Mouse (Mus musculus) heart, embryonic 15.5 days (tissue): ENCODE measurements around the gene Fbxo11. TPM values are rescaled to one million over a fixed set of nuclear protein-coding genes. Genes with fewer than 3 reads are reported as not detected.
A peak's percentile ranks its signal among the peaks of the same experiment; 100 is the strongest.
"Not testable (repeated sequence)": the region's sequence is repeated elsewhere in the genome, so short reads cannot be mapped to it uniquely, and the experiment has no call there.

ENCODE experiments used
- ATAC-seq: fragments of 200-750 bp; cut with Nextera tagmentation; replicated peaks from 2 replicates; pipeline ENCODE4 v1.8.0; 2017; ENCODE audit warnings: low read depth, moderate TSS enrichment; ENCODE audit not compliant: insufficient number of reproducible peaks, insufficient read depth, low FRiP score
- H3K27ac ChIP-seq: fragments of 300-500 bp; sonication (generic); 2 replicates; pipeline ENCODE4 v1.5.1; 2015; ENCODE audit warnings: mild to moderate bottlenecking, inconsistent platforms
- H3K27me3 ChIP-seq: fragments of 300-500 bp; sonication (generic); 2 replicates; pipeline ENCODE4 v1.6.1; 2015; ENCODE audit warnings: inconsistent platforms
- H3K36me3 ChIP-seq: fragments of 300-500 bp; sonication (generic); 2 replicates; pipeline ENCODE4 v1.6.1; 2015; ENCODE audit warnings: mild to moderate bottlenecking, inconsistent platforms
- H3K4me1 ChIP-seq: fragments of 300-500 bp; sonication (generic); replicated peaks from 2 replicates; pipeline ENCODE4 v1.6.1; 2015; ENCODE audit warnings: inconsistent platforms
- H3K4me2 ChIP-seq: fragments of 300-500 bp; sonication (generic); 2 replicates; pipeline ENCODE4 v1.6.1; 2015; ENCODE audit warnings: inconsistent platforms, mild to moderate bottlenecking, moderate library complexity
- H3K4me3 ChIP-seq: fragments of 300-500 bp; sonication (generic); 2 replicates; pipeline ENCODE4 v1.5.1; 2015; ENCODE audit warnings: mild to moderate bottlenecking, inconsistent platforms
- H3K9ac ChIP-seq: fragments of 300-500 bp; sonication (generic); 2 replicates; pipeline ENCODE4 v1.6.1; 2015; ENCODE audit warnings: mild to moderate bottlenecking, inconsistent platforms
- H3K9me3 ChIP-seq: fragments of 300-500 bp; sonication (generic); replicated peaks from 2 replicates; pipeline ENCODE4 v1.6.1; 2016; ENCODE audit warnings: inconsistent platforms
- WGBS: fragments of 180-500 bp; shearing (Covaris S2); methylation state at CpG from one replicate; pipeline ENCODE4 v1.1.7; 2015; ENCODE audit warnings: mixed read lengths; 5-methylcytosine and 5-hydroxymethylcytosine counted together
- polyA plus RNA-seq: library from polyadenylated mRNA; unstranded; fragments of >200 nt; fragmentation: Nextera tagmentation; extraction: Ambion mirVana; gene quantifications from 2 replicates; pipeline ENCODE4 v1.2.1, GENCODE M21; 2015

Gene Fbxo11
- polyA plus RNA-seq, 1 experiment from 2014 or later = 11.3 TPM

DNA sequence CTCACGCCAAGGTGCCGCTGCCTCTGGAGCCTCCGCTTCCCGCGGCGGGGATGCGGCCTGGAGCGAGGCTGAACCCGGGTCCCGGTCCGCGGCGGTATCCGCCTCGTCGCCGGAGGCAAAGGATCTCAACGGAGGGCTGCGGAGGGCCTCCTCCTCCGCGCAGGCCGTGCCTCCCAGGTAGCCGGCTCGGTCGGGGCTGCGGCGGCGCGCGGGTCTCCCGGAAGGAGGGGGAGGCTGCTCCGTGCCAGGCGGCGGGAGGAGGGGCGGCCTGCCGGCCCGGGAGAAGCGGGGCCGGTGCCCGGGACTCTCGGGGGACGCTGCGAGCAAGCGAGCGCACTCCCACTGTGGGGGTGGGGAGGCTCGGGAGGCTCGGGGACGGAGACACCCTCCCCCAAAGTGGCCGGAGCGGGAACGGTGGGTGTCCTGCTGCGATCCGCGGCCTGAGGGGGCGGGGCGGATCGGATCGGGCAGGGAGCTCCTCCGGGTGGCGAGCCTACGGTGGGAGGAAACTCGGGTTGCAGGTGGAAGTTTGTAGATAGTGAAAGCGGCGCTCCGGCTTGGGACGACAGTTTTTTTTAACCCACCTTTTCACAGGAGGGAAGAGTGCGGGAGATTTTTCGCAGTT, 89.8 kb downstream of the Fbxo11 start:
- WGBS = under 1% methylated on average over 64 of the region's 68 CpGs
- peaks cover 3% of the 10 kb centered on the region; the same call in 1 of the 2 replicates for H3K36me3 ChIP-seq
- ATAC-seq = peak; percentile 54

GRCm38 (mm10) chr17:87974629-87975228, 90.4 kb downstream of the Fbxo11 start, which contains the start of gene Msh6:
Gene Msh6 (plus strand): TSS chr17:87975062.
- Histone ChIP-seq H3K27me3 (no peaks in the 10 kb centered on the region), H3K27ac (peak within 1 kb of the TSS; percentile 90), H3K9me3 (no peaks in the 10 kb centered on the region), H3K36me3 (no peaks in the 10 kb centered on the region; the same call in 1 of the 2 replicates), H3K9ac (peak within 1 kb of the TSS; percentile 78), H3K4me1 (peaks cover 15% of the 10 kb centered on the region), H3K4me2 (peak within 1 kb of the TSS; percentile 67), H3K4me3 (peak within 1 kb of the TSS; percentile 88)
- under 1% methylated on average over 63 of the region's 63 CpGs for WGBS
- peak; percentile 97 for ATAC-seq

More for the DNA sequence above, 89.8 kb downstream of the Fbxo11 start:
- peak overlapping the region; percentile 78 for H3K9ac ChIP-seq
- peaks cover 15% of the 10 kb centered on the region for H3K4me1 ChIP-seq
- no peaks in the 10 kb centered on the region for H3K9me3 ChIP-seq
- H3K4me2 ChIP-seq = peak overlapping the region; percentile 67
- H3K27me3 ChIP-seq = no peaks in the 10 kb centered on the region
- H3K4me3 ChIP-seq = peak overlapping the region; percentile 88
- H3K27ac ChIP-seq = peak overlapping the region; percentile 90

- 70% methylated on average over 10 of the region's 10 CpGs for WGBS
- Histone ChIP-seq H3K4me1 (peaks cover 15% of the 10 kb centered on the region), H3K9ac (no peak overlapping the region), H3K36me3 (no peaks in the 10 kb centered on the region; the same call in 1 of the 2 replicates), H3K4me3 (peak overlapping the region; percentile 88; the same call in 1 of the 2 replicates), H3K27me3 (no peaks in the 10 kb centered on the region), H3K27ac (no peak overlapping the region), H3K4me2 (peak overlapping the region; percentile 67), H3K9me3 (no peaks in the 10 kb centered on the region)
- ATAC-seq = no peak
These were observed 91.6 kb downstream of the Fbxo11 start for GRCm38 (mm10) chr17:87973261-87974167.

- Histone ChIP-seq H3K4me2 (no peak overlapping the region), H3K9ac (no peak overlapping the region), H3K4me1 (peaks cover 15% of the 10 kb centered on the region), H3K4me3 (no peak overlapping the region), H3K9me3 (no peaks in the 10 kb centered on the region), H3K36me3 (no peaks in the 10 kb centered on the region; the same call in 1 of the 2 replicates), H3K27me3 (no peaks in the 10 kb centered on the region), H3K27ac (no peak overlapping the region)
- 62% methylated on average over 5 of the region's 5 CpGs for WGBS
- no peak for ATAC-seq
These were observed 92.2 kb downstream of the Fbxo11 start for GRCm38 (mm10) chr17:87972856-87973255.

- H3K36me3 ChIP-seq, ATAC-seq, H3K9ac ChIP-seq, H3K4me3 ChIP-seq, H3K9me3 ChIP-seq, H3K4me2 ChIP-seq, H3K27me3 ChIP-seq, H3K27ac ChIP-seq: not testable (repeated sequence)
- peaks cover 15% of the 10 kb centered on the region for H3K4me1 ChIP-seq
- WGBS = 78% methylated on average over 15 of the region's 15 CpGs
These were observed 93.1 kb downstream of the Fbxo11 start for GRCm38 (mm10) chr17:87971696-87972591.

DNA sequence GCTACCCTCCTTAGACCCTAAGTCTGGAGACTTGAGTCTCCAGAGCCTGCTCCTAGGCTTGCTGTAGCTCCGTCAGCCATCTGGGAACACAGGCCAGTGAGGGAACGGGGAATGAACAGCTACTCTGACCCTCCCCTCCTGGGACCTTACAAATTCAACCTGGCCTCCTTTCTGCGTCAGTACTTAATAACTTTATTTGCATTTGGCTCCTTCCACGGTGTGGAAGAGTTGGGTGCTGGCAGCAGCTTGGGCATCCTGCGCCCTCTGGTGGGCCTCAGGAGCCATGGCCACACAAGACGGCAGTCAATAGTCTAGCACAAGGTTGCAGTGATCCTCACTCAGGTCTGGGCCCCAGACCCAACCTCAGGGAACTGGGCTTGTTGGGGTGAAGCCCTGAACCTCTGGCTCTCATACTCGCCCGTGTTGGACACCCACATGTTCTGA, 96.6 kb downstream of the Fbxo11 start:
- peak; percentile 76 for ATAC-seq
- WGBS = 33% methylated on average over 6 of the region's 8 CpGs

GRCm38 (mm10) chr17:87963081-87964075, 101.7 kb downstream of the Fbxo11 start:
- H3K4me2 ChIP-seq = no peak overlapping the region
- H3K36me3 ChIP-seq = no peaks in the 10 kb centered on the region
- no peak overlapping the region for H3K4me3 ChIP-seq
- no peaks in the 10 kb centered on the region for H3K9me3 ChIP-seq
- no peak overlapping the region for H3K9ac ChIP-seq
- WGBS = 80% methylated on average over 14 of the region's 14 CpGs
- H3K27ac ChIP-seq = no peak overlapping the region
- H3K4me1 ChIP-seq = no peaks in the 10 kb centered on the region
- H3K27me3 ChIP-seq = no peaks in the 10 kb centered on the region
- ATAC-seq = no peak

More for the DNA sequence above, 96.6 kb downstream of the Fbxo11 start:
- H3K9me3 ChIP-seq, H3K4me2 ChIP-seq, H3K27ac ChIP-seq, H3K27me3 ChIP-seq, H3K4me1 ChIP-seq, H3K36me3 ChIP-seq, H3K4me3 ChIP-seq, H3K9ac ChIP-seq: not testable (repeated sequence)

DNA sequence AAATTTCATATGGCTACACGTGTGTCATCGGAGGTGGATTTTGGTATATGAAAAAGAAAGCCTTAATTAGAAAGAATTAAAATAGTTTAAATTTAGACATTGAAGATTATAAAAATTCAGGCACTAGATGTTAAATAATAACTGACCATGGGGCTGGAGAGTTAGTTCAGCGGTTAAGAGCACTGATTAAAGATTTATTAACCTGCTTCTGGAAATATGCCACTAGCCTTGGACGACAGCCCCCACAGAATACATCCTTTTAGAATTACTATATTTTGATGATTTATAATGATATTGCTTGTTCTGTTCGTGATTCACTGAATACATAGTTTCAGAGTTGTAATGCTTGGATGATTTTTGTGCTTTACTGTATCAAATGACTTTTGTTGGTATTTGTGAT, 105.2 kb downstream of the Fbxo11 start:
- H3K9ac ChIP-seq, H3K27me3 ChIP-seq, H3K9me3 ChIP-seq, ATAC-seq, H3K4me1 ChIP-seq, H3K27ac ChIP-seq, H3K36me3 ChIP-seq, H3K4me3 ChIP-seq, H3K4me2 ChIP-seq: not testable (repeated sequence)
- WGBS = 90% methylated on average over 5 of the region's 5 CpGs

DNA sequence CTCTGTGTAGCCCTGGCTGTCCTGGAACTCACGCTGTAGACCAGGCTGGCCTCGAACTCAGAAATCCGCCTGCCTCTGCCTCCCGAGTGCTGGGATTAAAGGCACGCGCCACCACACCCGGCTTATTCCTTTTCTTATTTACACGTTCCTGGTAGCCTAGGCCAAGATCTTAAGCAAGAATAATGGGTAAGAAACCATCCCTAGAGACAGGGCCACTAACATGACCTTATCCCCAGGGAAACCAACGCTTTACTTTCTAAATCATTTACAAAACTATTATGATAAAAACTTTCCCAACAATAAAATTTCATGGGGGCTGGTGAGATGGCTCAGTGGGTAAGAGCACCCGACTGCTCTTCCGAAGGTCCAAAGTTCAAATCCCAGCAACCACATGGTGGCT, 105.7 kb downstream of the Fbxo11 start:
- H3K36me3 ChIP-seq, H3K27ac ChIP-seq, ATAC-seq, H3K27me3 ChIP-seq, H3K4me1 ChIP-seq, H3K9ac ChIP-seq, H3K4me3 ChIP-seq, H3K9me3 ChIP-seq, H3K4me2 ChIP-seq: not testable (repeated sequence)
- WGBS = 91% methylated on average over 11 of the region's 11 CpGs

GRCm38 (mm10) chr17:87958283-87958682, 106.8 kb downstream of the Fbxo11 start:
- no peaks in the 10 kb centered on the region for H3K4me1 ChIP-seq
- H3K27me3 ChIP-seq = no peaks in the 10 kb centered on the region
- 62% methylated on average over 8 of the region's 8 CpGs for WGBS
- H3K36me3 ChIP-seq = no peaks in the 10 kb centered on the region
- ATAC-seq = no peak
- no peak overlapping the region for H3K4me2 ChIP-seq
- H3K9me3 ChIP-seq = no peaks in the 10 kb centered on the region
- H3K27ac ChIP-seq = no peak overlapping the region
- H3K4me3 ChIP-seq = no peak overlapping the region
- no peak overlapping the region for H3K9ac ChIP-seq
